Mouse (Mus musculus): ENCODE measurements around the gene Inpp4a. TPM values are rescaled to one million over a fixed set of nuclear protein-coding genes. Genes with fewer than 3 reads are reported as not detected.

The Inpp4a gene
- total and polyA plus RNA-seq, 3 experiments = 1.5 to 7.0 (median 4.0) TPM

DNA sequence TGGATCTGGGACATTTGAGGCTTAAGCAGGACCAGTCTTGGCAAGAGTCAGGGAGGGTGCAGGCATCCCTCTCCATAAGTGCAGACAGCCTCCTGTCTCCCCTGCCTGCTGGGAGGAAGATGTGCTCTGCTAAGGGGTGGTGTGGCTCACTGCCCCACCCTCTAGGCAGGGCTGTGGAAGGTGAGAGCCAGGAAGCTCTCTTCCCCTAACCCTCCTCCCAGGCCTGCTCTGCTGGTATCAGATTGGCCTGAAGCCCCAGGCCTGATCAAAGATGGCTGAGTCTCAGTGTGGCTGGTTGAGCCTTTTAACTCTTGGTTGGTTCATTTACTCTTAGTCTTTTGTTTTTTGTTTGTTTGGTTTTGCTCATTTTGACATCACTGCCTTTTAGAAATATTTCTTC lies 110.0 kb downstream of the Inpp4a start:
- Histone ChIP-seq H3K4me2 (ENCODE audit: insufficient read depth, low read depth, poor library complexity, severe bottlenecking) (no peak overlapping the region), H3K9me3 (replicated peaks; ENCODE audit: low read length) (no peaks in the 10 kb centered on the region), H3K79me2 (replicated peaks; ENCODE audit: control insufficient read depth, extremely low read depth, insufficient read depth, poor library complexity, severe bottlenecking) (no peaks in the 10 kb centered on the region), H3K4me3 (replicated peaks in 1 of 3; ENCODE audit: low read depth in 2 of 3, low read length in 2 of 3, poor library complexity in 1 of 3) (no peak overlapping the region), H3K27ac (ENCODE audit: insufficient read depth, low read depth) (no peak overlapping the region), H3K27me3 (replicated peaks) (no peaks in the 10 kb centered on the region), H3K9ac (ENCODE audit: insufficient read depth, low read depth) (no peak overlapping the region), H3K36me3 (replicated peaks in 1 of 2; ENCODE audit: control insufficient read depth in 1 of 2, insufficient read depth in 1 of 2, low read length in 1 of 2) (peaks cover 0 to 16% of the 10 kb centered on the region in 2 experiments), H3K4me1 (ENCODE audit: control insufficient read depth in 1 of 2, insufficient read depth in 2 of 2) (peaks cover 17 to 44% of the 10 kb centered on the region in 2 experiments)
- no peak for DNase-seq (ENCODE audit: extremely low read depth)
- dilution Hi-C loops (cut with MboI; ENCODE audit: extremely low pct_ligation_motif_present, extremely low pct_unique_long_range_greater_than_20kb, low sequenced_read_pairs) = no loop called here
- in situ Hi-C loops (cut with MboI; ENCODE audit: low pct_ligation_motif_present, low pct_unique_long_range_greater_than_20kb, low sequenced_read_pairs) = no loop called here
- no peak for TF ChIP-seq CHD1 (IDR thresholded peaks at IDR 0.05; ENCODE audit: low read depth, low read length)
- no peak for TF ChIP-seq MAX (IDR thresholded peaks at IDR 0.05; ENCODE audit: low read length)
- TF ChIP-seq RAD21 (IDR thresholded peaks at IDR 0.05; ENCODE audit: low read depth, low read length) = no peak
- no peak for TF ChIP-seq JUN (IDR thresholded peaks at IDR 0.05; ENCODE audit: insufficient read depth, low read depth, low read length)
- TF ChIP-seq UBTF (IDR thresholded peaks at IDR 0.05; ENCODE audit: low read depth, low read length) = no peak
- TF ChIP-seq TBP (conservative IDR thresholded peaks at IDR 0.05; ENCODE audit: low read depth, low read length) = no peak
- no peak for TF ChIP-seq MAFK (IDR thresholded peaks at IDR 0.05; ENCODE audit: insufficient replicate concordance, low read length)
- TF ChIP-seq JUND (conservative IDR thresholded peaks at IDR 0.05; ENCODE audit: low read depth, low read length) = no peak
- no peak for TF ChIP-seq E2F4 (IDR thresholded peaks at IDR 0.05; ENCODE audit: insufficient replicate concordance, low read depth, low read length)
- TF ChIP-seq SIN3A (IDR thresholded peaks at IDR 0.05; ENCODE audit: low read length) = no peak

DNA sequence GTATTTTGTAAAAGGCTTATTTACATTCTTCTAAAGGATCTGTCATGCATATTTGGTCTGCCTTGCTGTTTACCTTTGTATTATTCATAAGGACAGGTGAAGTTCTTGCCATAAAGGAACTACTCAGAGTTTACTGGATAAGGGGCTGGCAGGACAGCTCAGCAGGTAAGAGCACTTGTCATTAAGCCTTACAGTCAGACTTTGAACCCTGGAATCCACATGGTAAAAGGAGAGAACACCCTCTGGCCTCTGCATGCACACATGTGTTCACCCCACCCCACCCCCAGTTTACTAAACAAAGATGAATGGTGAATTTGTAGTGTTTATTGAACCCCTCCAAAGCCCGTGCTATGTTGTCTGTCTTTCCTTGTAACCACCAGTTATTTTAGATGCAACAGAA lies 115.7 kb downstream of the Inpp4a start:
- Histone ChIP-seq H3K9me3 (replicated peaks; ENCODE audit: low read length) (peaks cover 3% of the 10 kb centered on the region), H3K4me1 (ENCODE audit: control insufficient read depth in 1 of 2, insufficient read depth in 2 of 2) (no peaks in the 10 kb centered on the region), H3K4me2 (ENCODE audit: insufficient read depth, low read depth, poor library complexity, severe bottlenecking) (no peak overlapping the region), H3K4me3 (replicated peaks in 1 of 3; ENCODE audit: low read depth in 2 of 3, low read length in 2 of 3, poor library complexity in 1 of 3) (no peak overlapping the region), H3K79me2 (replicated peaks; ENCODE audit: control insufficient read depth, extremely low read depth, insufficient read depth, poor library complexity, severe bottlenecking) (no peaks in the 10 kb centered on the region; the same call in 1 of the 2 replicates), H3K36me3 (replicated peaks in 1 of 2; ENCODE audit: control insufficient read depth in 1 of 2, insufficient read depth in 1 of 2, low read length in 1 of 2) (peaks cover 25 to 45% of the 10 kb centered on the region in 2 experiments), H3K9ac (ENCODE audit: insufficient read depth, low read depth) (no peak overlapping the region), H3K27me3 (replicated peaks) (no peaks in the 10 kb centered on the region), H3K27ac (ENCODE audit: insufficient read depth, low read depth) (no peak overlapping the region)
- no peak for TF ChIP-seq BHLHE40 (IDR thresholded peaks at IDR 0.05; ENCODE audit: low read depth, low read length)
- no peak for TF ChIP-seq ETS1 (conservative IDR thresholded peaks at IDR 0.05; ENCODE audit: low read depth, low read length)
- TF ChIP-seq JUND (conservative IDR thresholded peaks at IDR 0.05; ENCODE audit: low read depth, low read length) = no peak
- no peak for TF ChIP-seq ZMIZ1 (IDR thresholded peaks at IDR 0.05; ENCODE audit: low read depth, low read length)
- no peak for TF ChIP-seq MEF2A (IDR thresholded peaks at IDR 0.05; ENCODE audit: borderline replicate concordance, low read depth, low read length)
- TF ChIP-seq SIN3A (IDR thresholded peaks at IDR 0.05; ENCODE audit: low read length) = no peak
- no peak for TF ChIP-seq MYC (IDR thresholded peaks at IDR 0.05; ENCODE audit: low read depth, low read length)
- TF ChIP-seq RAD21 (IDR thresholded peaks at IDR 0.05; ENCODE audit: low read depth, low read length) = no peak
- dilution Hi-C loops (cut with MboI; ENCODE audit: extremely low pct_ligation_motif_present, extremely low pct_unique_long_range_greater_than_20kb, low sequenced_read_pairs) (no loop called here), in situ Hi-C loops (cut with MboI; ENCODE audit: low pct_ligation_motif_present, low pct_unique_long_range_greater_than_20kb, low sequenced_read_pairs) (no loop called here)
- no peak for DNase-seq (ENCODE audit: extremely low read depth)
